25 mouse cellular contexts compared by ENCODE assay signal in genomic region chr11:33299371-33299770, GRCm38 (mm10). TPM values are rescaled to one million over a fixed set of nuclear protein-coding genes. Genes with fewer than 3 reads are reported as not detected.
DNase-seq lines count a peak whose midpoint lies in the region; ATAC-seq and TF ChIP-seq lines count a peak whose summit lies in the region.
"Had no signal": no experiment of that assay in that cellular context is flagged by ENCODE, and none has a peak within 500 bp of the region (broad histone marks: within the 10 kb centered on the region; RNA-seq: fewer than 3 reads in every experiment).

No protein-coding gene starts in this region.

- no peak for TF ChIP-seq CTCF in forebrain, postnatal 0 days (IDR thresholded peaks at IDR 0.05; ENCODE audit: low read depth)

- no peaks in the 10 kb centered on the region for H3K27me3 ChIP-seq in forebrain, postnatal 0 days (ENCODE audit: insufficient read depth, low read length)
- no peaks in the 10 kb centered on the region for H3K27me3 ChIP-seq in forebrain, embryonic 11.5 days (ENCODE audit: control insufficient read depth, insufficient read depth, low read length)
- H3K27me3 ChIP-seq in midbrain, embryonic 13.5 days = no peaks in the 10 kb centered on the region
- H3K27me3 ChIP-seq in midbrain, embryonic 11.5 days (ENCODE audit: control insufficient read depth, insufficient read depth, low read length) = no peaks in the 10 kb centered on the region
- H3K27me3 ChIP-seq in neural tube, embryonic 13.5 days = no peaks in the 10 kb centered on the region
- H3K27me3 ChIP-seq in limb, embryonic 10.5 days (ENCODE audit: low read depth, poor library complexity, severe bottlenecking) = no peaks in the 10 kb centered on the region
- H3K27me3 ChIP-seq: CH12.LX; heart, embryonic 12.5 days; limb, embryonic 13.5 days had no signal

- H3K4me3 ChIP-seq in forebrain, postnatal 0 days (ENCODE audit: low read depth, low read length) = no peak overlapping the region
- H3K4me3 ChIP-seq in forebrain, embryonic 11.5 days (ENCODE audit: low read depth, low read length) = no peak overlapping the region
- no peak overlapping the region for H3K4me3 ChIP-seq in midbrain, embryonic 13.5 days (replicated peaks)
- no peak overlapping the region for H3K4me3 ChIP-seq in midbrain, embryonic 11.5 days (ENCODE audit: low read depth, low read length)
- H3K4me3 ChIP-seq in neural tube, embryonic 13.5 days = no peak overlapping the region
- H3K4me3 ChIP-seq in limb, embryonic 10.5 days = no peak overlapping the region
- H3K4me3 ChIP-seq: heart, embryonic 12.5 days; layer of hippocampus, adult 2 months; limb, embryonic 13.5 days had no signal

- peak; percentile 7 for DNase-seq in forebrain, postnatal 0 days
- DNase-seq in forebrain, embryonic 11.5 days (ENCODE audit: low spot score) = no peak
- DNase-seq in midbrain, embryonic 11.5 days (ENCODE audit: low spot score, missing footprints) = no peak
- DNase-seq in cerebellum, adult 9-10 months = peak; percentile 66
- DNase-seq in limb, embryonic 10.5 days (ENCODE audit: low spot score) = no peak
- DNase-seq in left cerebral cortex, postnatal 10 days (ENCODE audit: extremely low spot score in 1 of 2, low spot score in 2 of 2) = no peak
- DNase-seq: adrenal gland, postnatal 10 days; right cerebral cortex, adult 18-20 months; thymus, adult 18-20 months had no signal

- H3K9me3 ChIP-seq in forebrain, postnatal 0 days (ENCODE audit: low read length) = no peaks in the 10 kb centered on the region
- H3K9me3 ChIP-seq in forebrain, embryonic 11.5 days (ENCODE audit: control insufficient read depth, low read length) = no peaks in the 10 kb centered on the region
- no peaks in the 10 kb centered on the region for H3K9me3 ChIP-seq in midbrain, embryonic 13.5 days
- no peaks in the 10 kb centered on the region for H3K9me3 ChIP-seq in midbrain, embryonic 11.5 days (ENCODE audit: control insufficient read depth, low read length)
- H3K9me3 ChIP-seq in neural tube, embryonic 13.5 days = no peaks in the 10 kb centered on the region
- H3K9me3 ChIP-seq in limb, embryonic 10.5 days (replicated peaks) = no peaks in the 10 kb centered on the region
- H3K9me3 ChIP-seq: heart, embryonic 12.5 days; limb, embryonic 13.5 days had no signal

- no peak for ATAC-seq in forebrain, postnatal 0 days
- ATAC-seq in forebrain, embryonic 11.5 days (replicated peaks; ENCODE audit: low FRiP score) = no peak
- ATAC-seq in midbrain, embryonic 13.5 days = peak; percentile 17; the same call in 1 of the 2 replicates
- ATAC-seq in midbrain, embryonic 11.5 days (ENCODE audit: low FRiP score) = no peak
- ATAC-seq in neural tube, embryonic 13.5 days (ENCODE audit: low read depth) = peak; percentile 25; the same call in 1 of the 2 replicates
- ATAC-seq: intestine, embryonic 16.5 days; lung, postnatal 0 days had no signal

- no peak overlapping the region for H3K27ac ChIP-seq in forebrain, postnatal 0 days (ENCODE audit: low read depth, low read length)
- H3K27ac ChIP-seq in forebrain, embryonic 11.5 days (ENCODE audit: low read depth, low read length) = no peak overlapping the region
- no peak overlapping the region for H3K27ac ChIP-seq in midbrain, embryonic 13.5 days
- H3K27ac ChIP-seq in midbrain, embryonic 11.5 days (ENCODE audit: low read depth, low read length) = no peak overlapping the region
- peak overlapping the region; percentile 84 for H3K27ac ChIP-seq in neural tube, embryonic 13.5 days (replicated peaks)
- H3K27ac ChIP-seq in limb, embryonic 10.5 days = no peak overlapping the region
- H3K27ac ChIP-seq: kidney, postnatal 0 days; layer of hippocampus, adult 2 months; limb, embryonic 13.5 days; liver, embryonic 14.5 days had no signal

- intact Hi-C loops in left cerebral cortex, postnatal 10 days (cut with DNase I) = loop anchor here (5.0 kb wide), 1 partner anchor 122 kb away; no protein-coding TSS in a partner anchor

- H3K4me1 ChIP-seq in forebrain, postnatal 0 days (ENCODE audit: insufficient read depth) = no peaks in the 10 kb centered on the region
- H3K4me1 ChIP-seq in forebrain, embryonic 11.5 days (replicated peaks; ENCODE audit: control insufficient read depth, insufficient read depth, low read length) = no peaks in the 10 kb centered on the region
- H3K4me1 ChIP-seq in midbrain, embryonic 13.5 days (replicated peaks) = peaks cover 15% of the 10 kb centered on the region
- no peaks in the 10 kb centered on the region for H3K4me1 ChIP-seq in midbrain, embryonic 11.5 days (ENCODE audit: control insufficient read depth, insufficient read depth, low read length)
- peaks cover 49% of the 10 kb centered on the region for H3K4me1 ChIP-seq in neural tube, embryonic 13.5 days (replicated peaks)
- peaks cover 10% of the 10 kb centered on the region for H3K4me1 ChIP-seq in limb, embryonic 10.5 days
- H3K4me1 ChIP-seq: heart, embryonic 12.5 days had no signal

- no peak overlapping the region for H3K4me2 ChIP-seq in forebrain, postnatal 0 days (ENCODE audit: low read depth)
- H3K4me2 ChIP-seq in forebrain, embryonic 11.5 days (ENCODE audit: low read depth, low read length, severe bottlenecking) = no peak overlapping the region
- H3K4me2 ChIP-seq in midbrain, embryonic 13.5 days (replicated peaks) = no peak overlapping the region
- no peak overlapping the region for H3K4me2 ChIP-seq in midbrain, embryonic 11.5 days
- peak overlapping the region; percentile 22; the same call in 1 of the 2 replicates for H3K4me2 ChIP-seq in neural tube, embryonic 13.5 days
- H3K4me2 ChIP-seq: heart, embryonic 12.5 days; limb, embryonic 13.5 days had no signal

- no peaks in the 10 kb centered on the region for H3K36me3 ChIP-seq in forebrain, postnatal 0 days (ENCODE audit: insufficient read depth)
- no peaks in the 10 kb centered on the region for H3K36me3 ChIP-seq in forebrain, embryonic 11.5 days (ENCODE audit: control insufficient read depth, insufficient read depth, low read length)
- H3K36me3 ChIP-seq in midbrain, embryonic 13.5 days = no peaks in the 10 kb centered on the region
- H3K36me3 ChIP-seq in midbrain, embryonic 11.5 days (ENCODE audit: control insufficient read depth, insufficient read depth, low read length) = no peaks in the 10 kb centered on the region
- no peaks in the 10 kb centered on the region for H3K36me3 ChIP-seq in neural tube, embryonic 13.5 days
- no peaks in the 10 kb centered on the region for H3K36me3 ChIP-seq in limb, embryonic 10.5 days
- H3K36me3 ChIP-seq: heart, embryonic 12.5 days; limb, embryonic 13.5 days had no signal

- H3K9ac ChIP-seq in forebrain, postnatal 0 days = no peak overlapping the region
- H3K9ac ChIP-seq in forebrain, embryonic 11.5 days (ENCODE audit: low read length) = no peak overlapping the region
- no peak overlapping the region for H3K9ac ChIP-seq in midbrain, embryonic 13.5 days (replicated peaks)
- H3K9ac ChIP-seq in midbrain, embryonic 11.5 days (ENCODE audit: low read length) = no peak overlapping the region
- H3K9ac ChIP-seq in neural tube, embryonic 13.5 days = 0 out of 2 replicates have a peak overlapping the region, but pooled peaks have one; percentile 6
- H3K9ac ChIP-seq: heart, embryonic 12.5 days; limb, embryonic 13.5 days; liver, embryonic 14.5 days had no signal

- WGBS in forebrain, postnatal 0 days = 63% methylated on average over 11 of the region's 11 CpGs
- 87% methylated on average over 11 of the region's 11 CpGs for WGBS in forebrain, embryonic 11.5 days
- WGBS in midbrain, embryonic 13.5 days = 66% methylated on average over 11 of the region's 11 CpGs
- WGBS in midbrain, embryonic 11.5 days = 73% methylated on average over 11 of the region's 11 CpGs
- 35% methylated on average over 11 of the region's 11 CpGs for WGBS in neural tube, embryonic 13.5 days
- 55% methylated on average over 11 of the region's 11 CpGs for WGBS in limb, embryonic 10.5 days

RNA-seq across cellular contexts. Expression of gene Gm12117, which starts 22.8 kb away (rescaled TPM):
- total RNA-seq in forebrain, postnatal 0 days (2014; rRNA removed) = 0.85 and 3.9 TPM in 2 replicates
- polyA plus RNA-seq in forebrain, postnatal 0 days (2015; fragmentation: Nextera tagmentation; extraction: Ambion mirVana) = not detected in 2 replicates
- polyA plus RNA-seq in forebrain, embryonic 11.5 days (2014; fragmentation: Nextera tagmentation; extraction: Ambion mirVana) = not detected in 2 replicates
- polyA plus RNA-seq in midbrain, embryonic 13.5 days (2015; fragmentation: Nextera tagmentation; extraction: Ambion mirVana) = not detected in 2 replicates
- polyA plus RNA-seq in midbrain, embryonic 11.5 days (2014; fragmentation: Nextera tagmentation; extraction: Ambion mirVana) = 0.23 TPM in 1 of 2 replicates, not detected in the other
- polyA plus RNA-seq in neural tube, embryonic 13.5 days (2015; fragmentation: Nextera tagmentation; extraction: Ambion mirVana) = not detected in 2 replicates
- polyA plus RNA-seq in limb, embryonic 10.5 days (2016; fragmentation: Nextera tagmentation; extraction: Ambion mirVana) = not detected in 2 replicates
- total RNA-seq in left cerebral cortex, postnatal 10 days (2021) = under 1 TPM; 0.56 to 0.77 TPM
- total RNA-seq: adrenal gland, postnatal 10 days; CH12.LX; heart, postnatal 25 days; megakaryocyte, adult 5-6 weeks had no signal
- polyA plus RNA-seq: embryonic facial prominence, embryonic 14.5 days; heart, embryonic 12.5 days; intestine, embryonic 16.5 days; kidney, postnatal 0 days; limb, embryonic 13.5 days; liver, embryonic 14.5 days; lung, postnatal 0 days; small intestine, adult 2 months; stomach, embryonic 14.5 days; urinary bladder, adult 2 months had no signal

Comparison
In these comparisons a context has a peak if more than half of its experiments do, and no peak if none do; other contexts are left out.
1. ATAC-seq: peak in midbrain, embryonic 13.5 days (single experiment) and neural tube, embryonic 13.5 days (single experiment); none in forebrain, postnatal 0 days (single experiment), forebrain, embryonic 11.5 days (single experiment) and midbrain, embryonic 11.5 days (single experiment).
2. DNase-seq: peak in forebrain, postnatal 0 days (single experiment) and cerebellum, adult 9-10 months (single experiment); none in forebrain, embryonic 11.5 days (single experiment), midbrain, embryonic 11.5 days (single experiment), limb, embryonic 10.5 days (single experiment) and left cerebral cortex, postnatal 10 days (0 of 2).